Mouse (Mus musculus): ENCODE results near the gene Vmn1r114. TPM values are rescaled to one million over a fixed set of nuclear protein-coding genes. Genes with fewer than 3 reads are reported as not detected.

The Vmn1r114 gene
- not detected for polyA plus RNA-seq (2017; shearing (Covaris generic))

DNA sequence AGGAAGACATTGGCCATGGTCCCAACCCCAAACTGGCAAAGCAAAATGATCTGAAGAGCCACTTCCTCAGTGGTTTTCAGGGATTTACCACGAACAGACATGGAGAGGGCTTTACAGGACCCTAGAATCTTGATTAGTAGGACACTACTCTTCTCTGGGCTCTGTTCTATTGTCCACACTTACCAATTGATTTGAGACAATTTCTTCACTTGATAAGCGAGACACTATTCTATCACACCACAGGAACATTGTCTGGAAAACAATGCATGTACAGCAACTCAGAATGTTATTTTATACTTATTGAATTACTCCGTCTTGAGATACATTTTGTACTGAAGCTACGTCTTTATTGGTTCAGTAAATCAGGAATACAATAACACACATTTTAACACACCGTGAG, at the start of gene Vmn1r114:
Gene Vmn1r114 (minus strand): TSS at position 101 of the 400 bp plus-strand sequence.

DNA sequence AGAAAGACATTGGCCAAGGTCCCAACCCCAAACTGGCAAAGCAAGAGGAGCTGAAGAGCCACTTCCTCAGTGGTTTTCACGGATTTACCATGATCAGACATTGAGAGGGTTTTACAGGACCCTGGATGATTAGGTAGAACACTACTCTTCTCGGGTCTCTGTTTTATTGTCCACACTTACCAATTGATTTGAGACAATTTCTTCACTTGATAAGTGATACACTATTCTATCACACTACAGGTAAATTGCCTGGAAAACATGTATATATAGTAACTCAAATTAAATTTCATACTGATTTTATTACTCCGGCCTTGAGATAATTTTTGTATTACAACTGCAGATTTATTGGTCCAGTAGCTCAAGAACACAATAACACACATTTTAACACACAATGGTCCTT, 32.9 kb upstream of the Vmn1r114 start, which contains the start of gene Vmn1r115:
Gene Vmn1r115 (minus strand): TSS at position 101 of the 400 bp plus-strand sequence.

DNA sequence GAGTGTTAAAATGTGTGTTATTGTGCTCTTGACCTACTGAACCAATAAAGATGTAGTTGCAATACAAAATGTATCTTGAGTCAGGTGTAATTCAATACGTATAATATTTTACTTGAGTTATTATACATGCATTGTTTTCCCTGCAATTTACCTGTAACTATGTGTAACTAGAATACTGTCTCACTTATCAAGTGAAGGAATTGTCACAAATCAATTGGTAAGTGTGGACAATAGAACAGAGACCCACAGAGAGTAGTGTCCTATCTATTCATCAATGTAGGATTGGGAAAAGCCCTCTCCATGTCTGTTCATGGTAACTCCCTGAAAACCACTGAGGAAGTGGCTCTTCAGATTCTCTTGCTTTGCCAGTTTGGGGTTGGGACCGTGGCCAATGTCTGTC, 25.0 kb downstream of the Vmn1r114 start, which contains the start of gene Vmn1r113:
Gene Vmn1r113 (plus strand): TSS at position 301 of the 400 bp plus-strand sequence.

DNA sequence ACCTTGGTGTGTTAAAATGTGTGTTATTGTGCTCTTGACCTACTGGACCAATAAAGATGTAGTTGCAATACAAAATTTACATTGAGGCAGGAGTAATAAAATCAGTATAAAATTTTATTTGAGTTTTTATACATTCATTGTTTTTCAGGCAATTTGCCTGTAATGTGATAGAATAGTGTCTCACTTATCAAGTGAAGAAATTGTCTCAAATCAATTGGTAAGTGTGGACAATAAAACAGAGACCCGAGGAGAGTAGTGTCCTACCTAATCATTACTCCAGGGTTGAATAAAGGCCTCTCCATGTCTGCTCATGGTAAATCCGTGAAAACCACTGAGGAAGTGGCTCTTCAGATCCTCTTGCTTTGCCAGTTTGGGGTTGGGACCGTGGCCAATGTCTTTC, 41.1 kb downstream of the Vmn1r114 start, which contains the start of gene Vmn1r112:
Gene Vmn1r112 (plus strand): TSS at position 301 of the 400 bp plus-strand sequence.

Other genes starting within 250 kb of the Vmn1r114 start
- gene Gm4141, start 235.9 kb downstream of the Vmn1r114 start, polyA plus RNA-seq (2017; shearing (Covaris generic)) = not detected
- gene Gm4513, start 213.2 kb downstream of the Vmn1r114 start, polyA plus RNA-seq (2017; shearing (Covaris generic)) = 0.24 TPM
- not detected for gene Vmn1r107, start 143.3 kb downstream of the Vmn1r114 start, polyA plus RNA-seq (2017; shearing (Covaris generic))
- not detected for gene Vmn1r111, start 109.0 kb downstream of the Vmn1r114 start, polyA plus RNA-seq (2017; shearing (Covaris generic))
- gene Gm10668, start 81.6 kb downstream of the Vmn1r114 start, polyA plus RNA-seq (2017; shearing (Covaris generic)) = not detected
- gene Vmn1r112, start 41.0 kb downstream of the Vmn1r114 start, polyA plus RNA-seq (2017; shearing (Covaris generic)) = not detected
- not detected for gene Vmn1r113, start 24.9 kb downstream of the Vmn1r114 start, polyA plus RNA-seq (2017; shearing (Covaris generic))
- gene Vmn1r115, start 32.8 kb upstream of the Vmn1r114 start, polyA plus RNA-seq (2017; shearing (Covaris generic)) = not detected
- not detected for gene Vmn1r116, start 60.1 kb upstream of the Vmn1r114 start, polyA plus RNA-seq (2017; shearing (Covaris generic))
- not detected for gene Vmn1r117, start 71.9 kb upstream of the Vmn1r114 start, polyA plus RNA-seq (2017; shearing (Covaris generic))
- not detected for gene Vmn1r118, start 100.2 kb upstream of the Vmn1r114 start, polyA plus RNA-seq (2017; shearing (Covaris generic))
- gene Vmn1r119, start 200.3 kb upstream of the Vmn1r114 start, polyA plus RNA-seq (2017; shearing (Covaris generic)) = not detected
- gene Vmn1r120, start 241.6 kb upstream of the Vmn1r114 start, polyA plus RNA-seq (2017; shearing (Covaris generic)) = not detected

All from naive thymus-derived CD4-positive, alpha-beta T cell, adult 5 months (primary cell).